Mouse (Mus musculus) heart, embryonic 10.5 days (tissue): ENCODE data around the gene Adcy1. TPM values are rescaled to one million over a fixed set of nuclear protein-coding genes. Genes with fewer than 3 reads are reported as not detected.

ENCODE experiments used
- DNase-seq: peaks from one replicate; pipeline ENCODE4 v3.0.0-alpha.2; 2017; ENCODE audit warnings: low spot score
- H3K27ac ChIP-seq: fragments of 300-500 bp; sonication (generic); 2 replicates; pipeline ENCODE4 v1.5.1; 2016; ENCODE audit warnings: mild to moderate bottlenecking
- H3K27me3 ChIP-seq: fragments of 300-500 bp; sonication (generic); 2 replicates; pipeline ENCODE4 v1.6.1; 2016; ENCODE audit warnings: mild to moderate bottlenecking; ENCODE audit not compliant: poor library complexity, insufficient read depth, severe bottlenecking
- H3K36me3 ChIP-seq: fragments of 300-500 bp; sonication (generic); 2 replicates; pipeline ENCODE4 v1.6.1; 2016; ENCODE audit warnings: mild to moderate bottlenecking, moderate library complexity
- H3K4me1 ChIP-seq: fragments of 300-500 bp; sonication (generic); 2 replicates; pipeline ENCODE4 v1.6.1; 2016; ENCODE audit warnings: mild to moderate bottlenecking
- H3K4me3 ChIP-seq: fragments of 300-500 bp; sonication (generic); 2 replicates; pipeline ENCODE4 v1.5.1; 2016; ENCODE audit warnings: mild to moderate bottlenecking, moderate library complexity
- H3K9me3 ChIP-seq: fragments of 300-500 bp; sonication (generic); 2 replicates; pipeline ENCODE4 v1.6.1; 2016; ENCODE audit warnings: mild to moderate bottlenecking, moderate library complexity
- WGBS: fragments of 180-500 bp; shearing (Covaris S2); methylation state at CpG from one replicate; pipeline ENCODE4 v1.1.7; 2016; 5-methylcytosine and 5-hydroxymethylcytosine counted together
- polyA plus RNA-seq: library from polyadenylated mRNA; unstranded; fragments of >200 nt; fragmentation: Nextera tagmentation; extraction: Ambion mirVana; gene quantifications from 2 replicates; pipeline ENCODE4 v1.2.1, GENCODE M21; 2016

The Adcy1 gene
- 1.9 and 2.0 TPM in 2 replicates for polyA plus RNA-seq

DNA sequence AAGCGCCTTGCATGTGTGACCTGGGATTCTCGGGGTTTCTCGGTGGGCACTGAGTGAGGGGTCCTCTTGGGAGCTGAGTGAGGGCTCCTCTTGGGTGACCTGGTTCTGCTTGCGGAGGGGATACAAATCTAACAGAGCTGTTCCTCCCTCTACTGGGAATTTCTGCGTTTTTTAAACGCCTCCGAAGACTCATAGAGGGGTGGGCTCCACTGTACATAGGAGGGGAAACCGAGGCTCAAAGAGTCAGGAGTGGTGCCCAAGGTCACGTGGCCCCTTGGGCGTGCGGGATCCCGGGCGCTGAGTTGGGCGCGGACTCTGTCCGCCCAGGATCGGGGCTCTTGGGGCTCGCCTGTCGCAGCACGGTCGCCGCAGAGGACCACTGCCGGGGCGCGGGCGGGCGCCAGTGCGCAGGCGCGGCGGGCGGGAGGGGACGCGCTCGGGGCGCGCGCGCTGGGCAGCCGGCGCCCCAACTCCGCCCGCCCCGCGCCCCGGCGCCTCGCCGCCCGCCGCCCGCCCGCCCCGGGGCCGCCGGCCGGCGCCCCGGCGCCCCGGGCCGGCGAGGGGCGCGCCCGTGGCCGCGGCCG is at the start of gene Adcy1:
TSS of gene Adcy1 (plus strand) at position 489 of the 584 bp plus-strand sequence.
- peaks cover 31% of the 10 kb centered on the region for H3K4me1 ChIP-seq
- WGBS = 23% methylated on average over 52 of the region's 69 CpGs
- no peak for DNase-seq
- peak within 1 kb of the TSS; percentile 76 for H3K4me3 ChIP-seq
- H3K9me3 ChIP-seq = no peaks in the 10 kb centered on the region
- peak within 1 kb of the TSS; percentile 86 for H3K27ac ChIP-seq
- H3K27me3 ChIP-seq = peaks cover 88% of the 10 kb centered on the region
- H3K36me3 ChIP-seq = no peaks in the 10 kb centered on the region

GRCm38 (mm10) chr11:7016907-7017306 is 46.4 kb upstream of the Adcy1 start:
- no peaks in the 10 kb centered on the region for H3K36me3 ChIP-seq
- H3K27me3 ChIP-seq = no peaks in the 10 kb centered on the region
- H3K27ac ChIP-seq = no peak overlapping the region
- no peaks in the 10 kb centered on the region for H3K4me1 ChIP-seq
- H3K9me3 ChIP-seq = no peaks in the 10 kb centered on the region
- no peak overlapping the region for H3K4me3 ChIP-seq
- DNase-seq = no peak
- WGBS = 83% methylated on average over 12 of the region's 12 CpGs

DNA sequence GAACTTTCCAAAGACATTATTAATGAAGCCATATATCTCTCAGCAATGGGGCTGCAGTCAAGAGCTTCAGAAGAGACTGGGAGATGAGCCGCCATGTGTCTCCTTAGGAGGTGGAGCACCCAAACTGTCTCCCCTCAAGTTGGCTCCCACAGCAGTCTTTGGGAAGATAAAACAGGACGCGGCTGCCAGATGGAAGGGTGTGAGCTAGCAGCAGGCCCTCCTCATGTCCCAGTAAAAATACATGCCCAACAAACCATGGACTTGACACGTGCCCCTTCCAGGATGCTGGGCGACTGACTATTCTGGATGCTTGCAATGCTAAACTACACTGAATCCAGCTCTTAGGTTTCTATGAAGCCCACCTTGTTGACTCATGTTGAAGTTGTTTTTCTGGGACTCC is 45.2 kb upstream of the Adcy1 start:
- WGBS = 79% methylated on average over 5 of the region's 5 CpGs
- Histone ChIP-seq H3K9me3 (no peaks in the 10 kb centered on the region), H3K27ac (no peak overlapping the region), H3K36me3 (no peaks in the 10 kb centered on the region), H3K4me3 (no peak overlapping the region), H3K27me3 (no peaks in the 10 kb centered on the region), H3K4me1 (no peaks in the 10 kb centered on the region)
- DNase-seq = no peak

DNA sequence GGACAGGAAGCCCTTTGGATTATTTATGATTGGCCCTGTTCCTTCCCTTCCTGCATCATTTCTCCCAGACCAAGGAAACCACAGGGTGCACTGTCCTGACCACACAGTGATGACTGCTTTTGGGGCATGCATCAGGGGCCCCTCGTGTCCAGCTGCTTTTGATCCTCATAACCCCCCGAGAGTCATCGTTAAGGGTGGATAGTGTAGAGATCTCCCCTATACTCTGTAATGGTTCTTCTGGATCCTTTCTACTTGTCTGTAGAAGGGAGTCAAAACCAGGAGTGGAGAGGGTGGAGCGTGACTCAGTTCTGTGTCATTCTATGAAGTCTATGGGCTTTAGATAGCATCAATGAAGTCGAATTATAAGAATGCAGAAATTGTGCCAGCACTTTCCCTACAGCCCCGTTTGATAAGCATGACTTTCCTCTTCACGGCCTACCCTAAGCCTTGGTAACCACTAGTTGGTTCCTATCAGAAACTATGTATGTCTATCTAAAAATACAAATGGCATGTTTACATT is 44.2 kb upstream of the Adcy1 start:
- WGBS = 79% methylated on average over 7 of the region's 7 CpGs
- H3K36me3 ChIP-seq = no peaks in the 10 kb centered on the region
- no peak overlapping the region for H3K4me3 ChIP-seq
- H3K27me3 ChIP-seq = no peaks in the 10 kb centered on the region
- H3K4me1 ChIP-seq = no peaks in the 10 kb centered on the region
- no peak for DNase-seq
- H3K9me3 ChIP-seq = no peaks in the 10 kb centered on the region
- no peak overlapping the region for H3K27ac ChIP-seq

DNA sequence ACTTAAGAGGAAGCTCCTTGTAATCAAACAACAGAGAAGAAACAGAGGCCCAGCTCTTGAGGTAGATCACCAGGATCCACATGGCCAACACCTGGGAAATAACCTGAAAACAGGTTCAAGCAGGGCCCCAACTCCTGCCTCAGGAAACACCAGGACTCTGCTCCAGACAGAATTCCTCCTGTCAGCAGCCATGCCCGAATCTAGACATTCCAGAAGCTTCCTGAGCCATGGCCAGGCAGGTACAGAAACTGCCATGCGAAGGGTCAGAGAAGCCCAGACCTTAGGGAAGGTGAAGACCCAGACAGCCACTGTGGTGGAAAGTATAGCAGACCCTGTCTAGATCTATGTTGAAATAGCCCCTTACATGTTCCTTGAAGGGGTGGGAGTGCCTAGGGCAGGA is 30.2 kb upstream of the Adcy1 start:
- Histone ChIP-seq H3K27ac (no peak overlapping the region), H3K27me3 (no peaks in the 10 kb centered on the region), H3K36me3 (no peaks in the 10 kb centered on the region), H3K4me1 (no peaks in the 10 kb centered on the region; the same call in 1 of the 2 replicates), H3K4me3 (no peak overlapping the region), H3K9me3 (no peaks in the 10 kb centered on the region)
- DNase-seq = no peak
- WGBS = 66% methylated on average over 2 of the region's 2 CpGs

DNA sequence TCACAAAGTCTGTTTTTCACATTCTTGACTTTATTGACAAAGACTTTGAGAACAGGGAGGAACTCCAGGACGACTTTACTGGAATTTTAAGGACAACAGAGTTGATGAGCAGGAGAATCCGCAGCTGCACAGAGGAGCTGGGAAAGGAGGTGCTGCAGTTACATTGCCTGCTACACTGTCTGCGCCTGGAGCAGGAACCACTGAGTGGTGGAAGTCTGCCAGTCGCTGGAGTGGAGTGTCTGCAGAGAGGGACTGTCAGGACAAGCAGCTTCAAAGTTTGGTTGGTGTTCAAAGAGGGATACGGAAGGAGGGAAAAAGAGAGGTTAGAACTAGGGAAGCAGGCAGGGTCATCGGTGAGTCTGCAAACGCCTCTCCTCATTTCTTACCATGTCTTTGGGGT is 23.6 kb upstream of the Adcy1 start:
- Histone ChIP-seq H3K27me3 (no peaks in the 10 kb centered on the region), H3K4me3 (no peak overlapping the region), H3K9me3 (no peaks in the 10 kb centered on the region), H3K36me3 (no peaks in the 10 kb centered on the region), H3K27ac (no peak overlapping the region), H3K4me1 (peaks cover 14% of the 10 kb centered on the region; the same call in 1 of the 2 replicates)
- 22% methylated on average over 7 of the region's 7 CpGs for WGBS
- DNase-seq = no peak

DNA sequence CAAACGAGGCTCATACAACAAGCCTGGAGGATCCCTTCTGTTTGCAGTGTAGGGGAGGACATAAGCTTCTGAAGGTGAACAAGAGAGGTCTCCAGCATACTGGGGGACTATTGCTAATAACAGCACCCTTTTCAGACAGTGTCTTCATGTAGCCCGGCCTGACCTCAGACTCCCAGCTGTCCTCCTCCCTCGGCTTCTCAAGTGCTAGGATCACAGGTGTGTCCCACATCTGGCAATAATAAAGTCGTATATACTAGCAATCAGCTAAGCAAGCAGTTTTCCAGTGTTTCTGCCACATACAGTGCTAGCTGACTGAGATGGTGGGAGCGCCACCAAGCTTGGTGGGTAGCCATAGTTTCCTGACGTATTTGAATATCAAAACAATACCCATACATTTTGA is 22.5 kb upstream of the Adcy1 start:
- Histone ChIP-seq H3K4me3 (no peak overlapping the region), H3K27me3 (no peaks in the 10 kb centered on the region), H3K9me3 (no peaks in the 10 kb centered on the region), H3K4me1 (peaks cover 14% of the 10 kb centered on the region; the same call in 1 of the 2 replicates), H3K36me3 (no peaks in the 10 kb centered on the region), H3K27ac (no peak overlapping the region)
- 65% methylated on average over 6 of the region's 6 CpGs for WGBS
- no peak for DNase-seq

GRCm38 (mm10) chr11:7047176-7047575 is 16.1 kb upstream of the Adcy1 start:
- no peaks in the 10 kb centered on the region for H3K9me3 ChIP-seq
- H3K4me1 ChIP-seq = peaks cover 9% of the 10 kb centered on the region; the same call in 1 of the 2 replicates
- H3K27me3 ChIP-seq = no peaks in the 10 kb centered on the region
- no peak for DNase-seq
- H3K4me3 ChIP-seq = no peak overlapping the region
- H3K27ac ChIP-seq = no peak overlapping the region
- WGBS = 82% methylated on average over 2 of the region's 2 CpGs
- H3K36me3 ChIP-seq = no peaks in the 10 kb centered on the region

- no peaks in the 10 kb centered on the region for H3K27me3 ChIP-seq
- H3K36me3 ChIP-seq = no peaks in the 10 kb centered on the region
- H3K27ac ChIP-seq = no peak overlapping the region
- peaks cover 9% of the 10 kb centered on the region; the same call in 1 of the 2 replicates for H3K4me1 ChIP-seq
- DNase-seq = no peak
- no peak overlapping the region for H3K4me3 ChIP-seq
- H3K9me3 ChIP-seq = no peaks in the 10 kb centered on the region
These were observed 15.7 kb upstream of the Adcy1 start for GRCm38 (mm10) chr11:7047584-7047983.

GRCm38 (mm10) chr11:7053710-7054109 is 9.6 kb upstream of the Adcy1 start:
- H3K27me3 ChIP-seq = peaks cover 38% of the 10 kb centered on the region
- no peaks in the 10 kb centered on the region for H3K36me3 ChIP-seq
- no peaks in the 10 kb centered on the region for H3K9me3 ChIP-seq
- H3K4me1 ChIP-seq = peaks cover 30% of the 10 kb centered on the region
- H3K4me3 ChIP-seq = no peak overlapping the region
- 75% methylated on average over 4 of the region's 4 CpGs for WGBS
- H3K27ac ChIP-seq = no peak overlapping the region
- no peak for DNase-seq

DNA sequence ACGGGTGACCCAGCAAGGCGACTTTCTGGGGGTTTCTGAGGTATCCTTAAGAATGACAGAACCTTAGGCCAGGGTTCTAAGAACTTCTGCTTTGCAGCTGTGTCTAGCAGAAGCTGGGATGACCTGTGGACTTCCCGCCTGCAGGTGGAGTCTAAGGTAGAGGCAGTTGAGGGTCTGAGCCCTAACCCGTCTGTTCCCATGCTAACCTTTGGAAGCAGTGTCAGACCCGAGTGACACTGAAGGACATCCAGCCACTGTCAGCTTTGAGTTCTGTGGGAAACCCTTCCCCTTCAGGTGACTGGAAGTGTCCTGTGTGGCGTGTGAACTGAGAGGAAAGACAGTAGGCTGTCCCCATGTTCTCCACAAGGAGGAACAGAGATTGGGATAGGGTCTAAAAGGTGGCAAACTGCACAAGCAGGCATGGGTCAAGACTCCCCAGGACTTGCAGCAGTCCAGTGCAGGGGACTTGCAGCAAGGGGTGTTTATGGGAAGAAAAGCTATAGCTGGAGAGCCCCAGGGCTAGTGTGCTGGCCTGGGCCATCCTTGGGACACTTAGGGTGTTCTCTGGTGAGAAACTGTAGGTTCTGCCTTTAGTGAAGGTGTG is 8.5 kb upstream of the Adcy1 start:
- H3K4me3 ChIP-seq = no peak overlapping the region
- H3K27ac ChIP-seq = peak overlapping the region; percentile 86; the same call in 1 of the 2 replicates
- H3K36me3 ChIP-seq = no peaks in the 10 kb centered on the region
- no peaks in the 10 kb centered on the region for H3K9me3 ChIP-seq
- H3K4me1 ChIP-seq = peaks cover 30% of the 10 kb centered on the region
- DNase-seq = peak; percentile 52
- 75% methylated on average over 6 of the region's 6 CpGs for WGBS
- peaks cover 45% of the 10 kb centered on the region for H3K27me3 ChIP-seq

- DNase-seq = peak; percentile 89
- 10% methylated on average over 14 of the region's 14 CpGs for WGBS
- Histone ChIP-seq H3K9me3 (no peaks in the 10 kb centered on the region), H3K27ac (peak overlapping the region; percentile 86), H3K4me1 (peaks cover 30% of the 10 kb centered on the region), H3K36me3 (no peaks in the 10 kb centered on the region), H3K27me3 (peaks cover 52% of the 10 kb centered on the region), H3K4me3 (peak overlapping the region; percentile 42; the same call in 1 of the 2 replicates)
These were observed 7.8 kb upstream of the Adcy1 start for GRCm38 (mm10) chr11:7055455-7056017.

- Histone ChIP-seq H3K4me3 (peak overlapping the region; percentile 42), H3K9me3 (no peaks in the 10 kb centered on the region), H3K27ac (peak overlapping the region; percentile 86), H3K27me3 (peaks cover 58% of the 10 kb centered on the region), H3K4me1 (peaks cover 30% of the 10 kb centered on the region), H3K36me3 (no peaks in the 10 kb centered on the region)
- peak; percentile 85 for DNase-seq
- 3% methylated on average over 11 of the region's 11 CpGs for WGBS
These were observed 7.2 kb upstream of the Adcy1 start for GRCm38 (mm10) chr11:7056121-7056520.
